Mouse (Mus musculus): ENCODE results near the gene Exosc10. TPM values are rescaled to one million over a fixed set of nuclear protein-coding genes. Genes with fewer than 3 reads are reported as not detected.

The Exosc10 gene
- total RNA-seq, 2 experiments from 2014 or later: 45.7 to 46.5 TPM

GRCm38 (mm10) chr4:148604141-148604540 is 45.9 kb downstream of the Exosc10 start:
- intact Hi-C loops (cut with DNase I): no loop called here
- DNase-seq: no peak

DNA sequence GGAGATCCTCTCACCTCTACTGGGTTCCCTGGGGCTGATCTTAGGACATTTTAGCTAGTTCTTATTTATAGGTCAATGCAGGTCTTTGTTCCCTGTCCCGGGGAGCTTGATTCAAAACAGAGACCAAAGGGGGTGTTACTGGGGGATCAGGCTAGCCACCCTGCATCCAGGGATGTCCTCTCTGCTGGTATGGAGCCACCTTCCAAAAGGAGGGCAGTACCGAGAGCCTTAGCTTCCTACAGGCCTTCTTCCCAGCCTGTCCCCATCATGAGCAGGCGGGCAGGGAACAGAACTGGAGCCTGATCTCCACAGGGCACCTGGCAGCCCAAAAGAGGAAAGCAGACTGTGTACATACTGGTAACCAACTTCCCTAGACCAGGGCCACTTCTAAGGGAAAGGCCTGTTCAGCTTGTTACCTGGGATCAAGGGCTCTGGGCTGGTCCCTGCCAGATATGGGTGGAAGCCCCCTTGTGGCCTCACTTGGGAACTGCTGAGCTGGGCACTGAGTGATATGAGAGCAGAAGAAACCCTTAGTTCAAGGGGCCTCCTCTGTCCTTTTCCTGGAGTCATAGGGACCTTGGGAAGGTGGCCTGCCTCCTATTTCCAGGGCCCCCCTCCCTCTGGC is 46.4 kb downstream of the Exosc10 start:
- intact Hi-C loops (cut with DNase I): loop anchor here (5.0 kb wide), 1 partner anchor 437 kb away; no protein-coding TSS in a partner anchor
- DNase-seq: peak; percentile 50 to 76

DNA sequence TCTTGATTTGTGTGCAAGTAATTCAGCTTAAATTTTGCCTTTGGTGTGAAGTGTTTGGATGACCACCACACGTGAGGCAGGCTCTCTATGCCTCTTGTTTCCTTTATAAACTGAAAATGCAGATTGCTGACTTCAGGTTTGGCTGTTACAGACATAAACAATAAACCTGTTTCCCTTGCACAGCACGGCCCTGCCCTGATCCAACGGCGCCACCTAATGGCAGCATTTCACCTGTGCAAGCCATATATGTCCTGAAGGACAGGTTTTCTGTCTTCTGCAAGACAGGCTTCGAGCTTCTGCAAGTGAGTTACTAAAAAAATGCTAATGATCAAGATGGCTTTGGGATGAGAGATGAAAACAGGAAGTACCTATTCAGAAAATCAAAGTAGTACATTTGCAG is 49.5 kb downstream of the Exosc10 start:
- intact Hi-C loops (cut with DNase I): loop anchor here (5.0 kb wide), 1 partner anchor 440 kb away; no protein-coding TSS in a partner anchor
- peak; percentile 78 to 88 for DNase-seq

GRCm38 (mm10) chr4:148609805-148610204 is 51.6 kb downstream of the Exosc10 start:
- intact Hi-C loops (cut with DNase I): loop anchor here (5.0 kb wide), 1 partner anchor 443 kb away; no protein-coding TSS in a partner anchor
- no peak for DNase-seq

- intact Hi-C loops (cut with DNase I): no loop called here
- no peak for DNase-seq
These were observed 52.6 kb downstream of the Exosc10 start for GRCm38 (mm10) chr4:148610631-148611364.

GRCm38 (mm10) chr4:148612557-148612956 is 54.3 kb downstream of the Exosc10 start:
- intact Hi-C loops (cut with DNase I): no loop called here
- no peak for DNase-seq

DNA sequence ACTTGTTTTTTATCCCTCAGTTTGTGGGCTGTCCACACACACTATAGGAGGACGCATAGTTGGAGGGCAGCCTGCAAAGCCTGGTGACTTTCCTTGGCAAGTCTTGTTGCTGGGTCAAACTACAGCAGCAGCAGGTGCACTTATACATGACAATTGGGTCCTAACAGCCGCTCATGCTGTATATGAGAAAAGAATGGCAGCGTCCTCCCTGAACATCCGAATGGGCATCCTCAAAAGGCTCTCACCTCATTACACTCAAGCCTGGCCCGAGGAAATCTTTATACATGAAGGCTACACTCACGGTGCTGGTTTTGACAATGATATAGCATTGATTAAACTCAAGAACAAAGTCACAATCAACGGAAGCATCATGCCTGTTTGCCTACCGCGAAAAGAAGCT is 55.5 kb downstream of the Exosc10 start:
- intact Hi-C loops (cut with DNase I): no loop called here
- no peak for DNase-seq

GRCm38 (mm10) chr4:148619805-148620204 is 61.6 kb downstream of the Exosc10 start:
- intact Hi-C loops (cut with DNase I): loop anchor here (5.0 kb wide), 1 partner anchor 63 kb away; the partner anchor contains the start of gene Exosc10
- DNase-seq: no peak

GRCm38 (mm10) chr4:148620718-148621117 is 62.5 kb downstream of the Exosc10 start:
- intact Hi-C loops (cut with DNase I): loop anchor here (5.0 kb wide), 1 partner anchor 63 kb away; the partner anchor contains the start of gene Exosc10
- DNase-seq: no peak

GRCm38 (mm10) chr4:148622485-148622884 is 64.3 kb downstream of the Exosc10 start:
- DNase-seq: no peak
- intact Hi-C loops (cut with DNase I): loop anchor here (5.0 kb wide), 1 partner anchor 65 kb away; the partner anchor contains the start of gene Exosc10

DNA sequence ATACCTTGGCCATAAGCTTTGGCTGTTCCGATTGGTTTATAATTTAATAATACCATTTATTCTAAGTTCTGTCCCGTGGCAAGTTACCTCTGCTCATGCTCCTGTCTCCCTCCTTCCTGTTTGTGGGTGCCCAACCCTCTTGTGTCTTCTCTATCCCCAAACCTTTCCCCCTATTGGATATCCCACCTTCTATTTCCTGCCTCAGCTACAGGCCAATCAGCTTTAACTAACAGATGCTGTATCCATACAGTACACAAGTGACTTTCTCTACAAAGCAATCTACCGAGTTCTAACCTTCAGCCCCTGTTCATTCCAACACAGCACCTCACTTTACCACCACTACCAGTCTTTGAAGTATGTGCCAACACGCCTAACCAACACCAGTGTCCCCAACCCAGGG is 65.4 kb downstream of the Exosc10 start:
- no peak for DNase-seq
- intact Hi-C loops (cut with DNase I): loop anchor here (5.0 kb wide), 1 partner anchor 66 kb away; the partner anchor contains the start of gene Exosc10

GRCm38 (mm10) chr4:148625010-148625409 is 66.8 kb downstream of the Exosc10 start:
- no peak for DNase-seq
- intact Hi-C loops (cut with DNase I): no loop called here

- peak; percentile 20 to 22 for DNase-seq
- intact Hi-C loops (cut with DNase I): no loop called here
These were observed 67.8 kb downstream of the Exosc10 start for GRCm38 (mm10) chr4:148625756-148626622.

- DNase-seq: peak; percentile 97 to 98
- intact Hi-C loops (cut with DNase I): no loop called here
These were observed 68.5 kb downstream of the Exosc10 start, which contains the start of gene Tardbp for GRCm38 (mm10) chr4:148626623-148627185. Gene Tardbp, minus strand, starts transcription at chr4:148627019.

GRCm38 (mm10) chr4:148627246-148627645 is 69.0 kb downstream of the Exosc10 start:
- intact Hi-C loops (cut with DNase I): no loop called here
- DNase-seq: no peak

Other genes starting within 250 kb of the Exosc10 start
- gene Ubiad1, start 113.7 kb upstream of the Exosc10 start, total RNA-seq (2021): 10 to 100 TPM; 18.9 to 22.1 TPM
- gene Mtor, start 109.8 kb upstream of the Exosc10 start, total RNA-seq (2021): 10 to 100 TPM; 46.6 to 51.9 TPM
- gene Angptl7, start 58.0 kb upstream of the Exosc10 start, total RNA-seq (2021): 1 to 10 TPM; 2.8 to 5.7 TPM
- gene Srm, start 33.1 kb downstream of the Exosc10 start, total RNA-seq (2021): 10 to 100 TPM; 14.3 to 19.8 TPM
- under 1 TPM; 0.32 to 0.43 TPM for gene Masp2, start 44.1 kb downstream of the Exosc10 start, total RNA-seq (2021)
- 100 to 1,000 TPM; 136 to 161 TPM for gene Tardbp, start 68.6 kb downstream of the Exosc10 start, total RNA-seq (2021)
- 1 to 10 TPM; 3.1 to 4.0 TPM for gene Gm572, start 84.9 kb downstream of the Exosc10 start, total RNA-seq (2021)
- gene Casz1, start 246.0 kb downstream of the Exosc10 start, total RNA-seq (2021): 10 to 100 TPM; 48.1 to 53.1 TPM

Measured in heart, postnatal 14 days (tissue).